Comparison of ENCODE assay signal across 21 mouse cellular contexts in the genomic region with DNA sequence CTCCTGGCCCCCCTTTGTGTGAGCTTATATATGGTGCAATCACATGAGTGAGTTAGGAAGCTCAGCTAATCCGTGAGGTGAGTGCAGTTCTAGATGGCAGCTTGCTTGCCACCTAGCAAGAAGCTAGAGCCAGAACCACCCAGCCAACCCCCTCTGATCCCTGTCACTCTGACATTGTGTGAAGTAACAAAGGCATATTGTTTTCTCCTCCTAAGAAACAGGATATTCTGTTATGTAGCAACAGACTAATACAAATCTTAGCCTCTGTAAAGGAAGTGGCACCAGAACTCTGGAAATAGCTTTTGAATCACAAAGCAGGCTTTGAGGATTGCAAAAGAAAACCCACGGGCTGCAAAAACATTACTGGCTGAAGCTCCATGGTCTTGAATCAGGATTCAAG. TPM values are rescaled to one million over a fixed set of nuclear protein-coding genes. Genes with fewer than 3 reads are reported as not detected.
DNase-seq lines count a peak whose midpoint lies in the region; ATAC-seq and TF ChIP-seq lines count a peak whose summit lies in the region.
"Had no signal": no experiment of that assay in that cellular context is flagged by ENCODE, and none has a peak within 500 bp of the region (broad histone marks: within the 10 kb centered on the region; RNA-seq: fewer than 3 reads in every experiment).

No protein-coding gene starts in this region.

- H3K27ac ChIP-seq in cortical plate, adult 2 months (ENCODE audit: insufficient read depth, low read length) = peak overlapping the region; percentile 36; the same call in 1 of the 2 replicates
- H3K27ac ChIP-seq in intestine, embryonic 16.5 days (ENCODE audit: low read length) = peak overlapping the region; percentile 81
- H3K27ac ChIP-seq: forebrain, embryonic 10.5 days; heart, embryonic 15.5 days; hindbrain, embryonic 12.5 days; liver, embryonic 14.5 days; neural tube, embryonic 12.5 days had no signal

- no peaks in the 10 kb centered on the region for H3K9me3 ChIP-seq in intestine, embryonic 16.5 days (ENCODE audit: control insufficient read depth, low read length)
- H3K9me3 ChIP-seq: forebrain, embryonic 10.5 days; heart, embryonic 15.5 days; hindbrain, embryonic 12.5 days; neural tube, embryonic 12.5 days had no signal

- DNase-seq in lung, postnatal 10 days = peak; percentile 14
- DNase-seq in lung, postnatal 4 days = no peak
- DNase-seq in Muller cell, postnatal 12 days (ENCODE audit: inconsistent ontology term) = peak; percentile 12
- DNase-seq in right cerebral cortex, postnatal 36 days (ENCODE audit: low spot score in 2 of 2) = no peak
- no peak for DNase-seq in frontal cortex, postnatal 36 days (ENCODE audit: low spot score in 2 of 2)
- DNase-seq in urinary bladder, adult 18-20 months (ENCODE audit: low spot score in 2 of 2) = no peak
- DNase-seq: adrenal gland, postnatal 36 days; cerebellum, postnatal 10 days; gastrocnemius, postnatal 36 days; kidney, adult 18-20 months; kidney, postnatal 25 days had no signal

- TF ChIP-seq POLR2A in cortical plate, adult 2 months (IDR thresholded peaks at IDR 0.05; ENCODE audit: extremely low read depth, insufficient read depth, low read length) = no peak

- 66% methylated on average over 2 of the region's 2 CpGs for WGBS in intestine, embryonic 16.5 days

- no peaks in the 10 kb centered on the region; the same call in 1 of the 2 replicates for H3K4me1 ChIP-seq in cortical plate, adult 2 months (ENCODE audit: control insufficient read depth, insufficient read depth, low read length)
- H3K4me1 ChIP-seq in intestine, embryonic 16.5 days (ENCODE audit: control insufficient read depth, insufficient read depth, low read length) = peaks cover 21% of the 10 kb centered on the region

- H3K9ac ChIP-seq in intestine, embryonic 16.5 days (ENCODE audit: low read depth, low read length) = 0 out of 2 replicates have a peak overlapping the region, but pooled peaks have one; percentile 12
- H3K9ac ChIP-seq: heart, embryonic 15.5 days; hindbrain, embryonic 12.5 days; liver, embryonic 14.5 days; neural tube, embryonic 12.5 days had no signal

- no peak for TF ChIP-seq CTCF in cortical plate, adult 2 months (IDR thresholded peaks at IDR 0.05; ENCODE audit: extremely low read depth, insufficient read depth, low read length)

- no peak for ATAC-seq in intestine, embryonic 16.5 days
- ATAC-seq: activated CD4-positive, CD25-positive, alpha-beta regulatory T cell, adult 4 months; CD4-positive, CD25-positive, alpha-beta regulatory T cell, adult 4 months; midbrain, embryonic 16.5 days had no signal

- H3K4me3 ChIP-seq in cortical plate, adult 2 months (ENCODE audit: insufficient read depth, low read length) = no peak overlapping the region
- no peak overlapping the region for H3K4me3 ChIP-seq in intestine, embryonic 16.5 days (ENCODE audit: low read length)
- H3K4me3 ChIP-seq: forebrain, embryonic 10.5 days; heart, embryonic 15.5 days; hindbrain, embryonic 12.5 days; neural tube, embryonic 12.5 days had no signal

- H3K4me2 ChIP-seq in intestine, embryonic 16.5 days (ENCODE audit: low read depth, low read length) = no peak overlapping the region
- H3K4me2 ChIP-seq: heart, embryonic 15.5 days; hindbrain, embryonic 12.5 days; neural tube, embryonic 12.5 days had no signal

- no peaks in the 10 kb centered on the region for H3K27me3 ChIP-seq in intestine, embryonic 16.5 days (replicated peaks; ENCODE audit: control insufficient read depth, insufficient read depth, low read length)
- H3K27me3 ChIP-seq: heart, embryonic 15.5 days; hindbrain, embryonic 12.5 days; neural tube, embryonic 12.5 days had no signal

- no peaks in the 10 kb centered on the region for H3K36me3 ChIP-seq in intestine, embryonic 16.5 days (ENCODE audit: control insufficient read depth, insufficient read depth, low read length)

RNA-seq across cellular contexts. Expression of gene Farsb, which starts 4.3 kb away (rescaled TPM):
- 55.6 and 55.8 TPM in 2 replicates for polyA plus RNA-seq in cortical plate, adult 2 months (2012; rRNA removed)
- 172 and 182 TPM in 2 replicates for polyA plus RNA-seq in intestine, embryonic 16.5 days (2015; fragmentation: Nextera tagmentation; extraction: Ambion mirVana)

RNA-seq across cellular contexts. Expression of gene Mogat1, which starts 26.4 kb away (rescaled TPM):
- polyA plus RNA-seq in cortical plate, adult 2 months (2012; rRNA removed) = 0.42 TPM in 1 of 2 replicates, not detected in the other
- polyA plus RNA-seq in intestine, embryonic 16.5 days (2015; fragmentation: Nextera tagmentation; extraction: Ambion mirVana) = not detected in 2 replicates
- polyA plus RNA-seq: activated CD4-positive, CD25-positive, alpha-beta regulatory T cell, adult 4 months; CD4-positive, CD25-positive, alpha-beta regulatory T cell, adult 4 months; heart, embryonic 15.5 days; hindbrain, embryonic 12.5 days had no signal

RNA-seq across cellular contexts. Expression of gene BC035947, which starts 27.6 kb away (rescaled TPM):
- polyA plus RNA-seq in cortical plate, adult 2 months (2012; rRNA removed) = 0.44 and 0.45 TPM in 2 replicates
- polyA plus RNA-seq in intestine, embryonic 16.5 days (2015; fragmentation: Nextera tagmentation; extraction: Ambion mirVana) = 0.55 and 1.3 TPM in 2 replicates
- polyA plus RNA-seq: activated CD4-positive, CD25-positive, alpha-beta regulatory T cell, adult 4 months; heart, embryonic 15.5 days had no signal

Comparison
In these comparisons a context has a peak if more than half of its experiments do, and no peak if none do; other contexts are left out.
1. DNase-seq: peak in lung, postnatal 10 days (single experiment) and Muller cell, postnatal 12 days (single experiment); none in lung, postnatal 4 days (0 of 2), right cerebral cortex, postnatal 36 days (0 of 2), frontal cortex, postnatal 36 days (0 of 2) and urinary bladder, adult 18-20 months (0 of 2).